Mouse (Mus musculus) kidney, postnatal 36 days (tissue): ENCODE data around the gene Abcf2.
A peak's percentile ranks its signal among the peaks of the same experiment; 100 is the strongest.

ENCODE experiments used
- DNase-seq, 2 experiments: peaks; one replicate each; pipeline ENCODE4 v3.0.0; 2021 to 2022; ENCODE audit warnings: mixed read lengths in 2 of 2

The Abcf2 gene

DNA sequence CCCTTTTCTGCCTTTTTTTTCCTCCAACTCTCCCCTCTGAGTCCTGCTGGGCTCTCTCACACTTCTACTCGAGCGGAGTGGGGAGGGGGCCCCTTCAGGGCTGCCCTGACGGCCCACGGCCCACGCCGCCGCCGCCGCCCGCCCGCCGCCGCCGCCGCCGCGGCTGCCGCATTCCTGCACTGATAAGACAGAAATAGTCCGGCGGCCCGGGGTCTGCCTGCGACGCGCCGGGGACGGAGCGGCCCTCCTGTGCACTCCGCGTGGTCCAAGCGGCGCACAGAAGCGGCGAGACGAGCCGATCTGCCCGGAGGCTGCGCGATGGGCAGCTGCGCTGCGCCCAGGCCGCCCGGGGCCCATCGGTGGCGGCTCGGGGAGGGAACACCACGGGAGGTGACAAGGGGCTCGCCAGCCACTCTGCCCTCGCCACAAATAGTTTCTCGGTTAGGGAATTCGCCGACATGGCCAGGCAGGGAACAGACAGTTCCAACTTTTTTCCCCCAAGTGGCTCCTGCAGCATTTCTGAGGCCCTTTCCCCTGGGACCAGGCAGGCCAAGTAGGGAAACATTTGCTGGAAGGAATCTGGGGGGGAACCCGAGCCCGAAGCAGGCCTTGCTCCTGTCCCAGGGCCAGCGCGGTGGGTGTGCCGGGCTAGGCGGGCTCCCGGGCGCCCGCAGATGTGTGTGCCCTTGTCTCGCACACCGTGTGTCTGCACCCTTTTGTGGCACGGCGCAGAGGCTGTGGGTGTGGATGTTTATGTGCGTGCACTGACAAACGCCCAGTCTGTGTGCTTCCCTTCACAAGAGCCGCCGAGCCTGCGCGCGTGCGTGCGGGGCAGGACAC lies 24.9 kb upstream of the Abcf2 start:
- DNase-seq, result peak; percentile 77 to 87

DNA sequence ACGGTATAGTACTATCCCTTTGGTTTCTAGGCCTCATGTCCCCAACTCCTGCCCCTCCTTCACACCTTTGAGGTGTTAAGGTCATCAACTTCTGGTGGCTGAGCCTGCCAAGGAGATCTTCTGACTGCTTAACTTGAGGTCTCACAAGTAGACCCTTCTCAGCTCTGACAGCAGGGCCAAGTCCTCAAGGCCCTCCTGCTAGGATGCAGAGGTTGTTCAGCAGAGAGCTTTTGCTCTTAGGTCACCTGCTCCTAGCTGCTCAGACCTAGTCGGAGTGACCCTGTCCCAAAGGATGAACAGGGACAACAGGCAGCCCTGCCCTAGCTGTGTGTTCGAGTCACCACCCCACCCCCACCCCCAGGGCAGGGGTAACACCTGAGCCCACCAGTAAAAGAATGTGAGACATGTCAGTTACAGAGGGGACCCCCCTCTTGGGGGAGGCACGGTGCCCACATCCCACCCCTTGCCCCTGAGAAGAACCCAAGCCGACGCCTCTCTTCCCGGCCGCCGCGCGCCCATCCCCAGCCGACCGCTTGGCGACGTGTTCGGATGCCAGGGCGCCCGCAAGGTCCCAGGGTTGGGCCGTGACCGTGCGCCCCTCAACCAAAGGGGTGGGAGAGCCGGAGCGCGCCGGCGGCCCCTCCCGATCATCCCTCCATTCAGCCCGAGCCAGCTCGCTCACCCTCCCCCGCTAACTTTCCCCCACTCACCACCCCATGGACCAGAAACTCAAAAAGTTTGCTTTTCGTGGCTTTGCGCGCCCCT lies 24.0 kb upstream of the Abcf2 start:
- no peak for DNase-seq

DNA sequence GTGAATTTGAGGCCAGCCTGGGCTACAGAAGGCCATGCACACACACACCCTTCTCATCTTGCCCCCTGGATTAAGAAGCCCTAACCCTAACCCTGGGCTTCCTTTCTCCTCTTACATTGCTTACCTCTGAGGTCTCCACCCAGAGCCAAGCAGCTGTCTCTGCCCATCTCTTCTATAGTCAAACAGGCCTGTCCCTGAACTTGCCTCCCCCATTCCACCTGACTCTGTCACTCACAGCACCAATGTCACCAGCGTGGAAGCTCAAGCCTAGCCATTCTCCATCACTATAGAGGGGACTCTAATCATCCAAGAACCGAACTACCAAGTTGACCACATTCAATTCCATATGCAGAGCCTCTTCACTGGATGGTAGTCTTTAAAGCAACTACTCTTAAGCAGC lies 23.0 kb upstream of the Abcf2 start:
- no peak for DNase-seq

DNA sequence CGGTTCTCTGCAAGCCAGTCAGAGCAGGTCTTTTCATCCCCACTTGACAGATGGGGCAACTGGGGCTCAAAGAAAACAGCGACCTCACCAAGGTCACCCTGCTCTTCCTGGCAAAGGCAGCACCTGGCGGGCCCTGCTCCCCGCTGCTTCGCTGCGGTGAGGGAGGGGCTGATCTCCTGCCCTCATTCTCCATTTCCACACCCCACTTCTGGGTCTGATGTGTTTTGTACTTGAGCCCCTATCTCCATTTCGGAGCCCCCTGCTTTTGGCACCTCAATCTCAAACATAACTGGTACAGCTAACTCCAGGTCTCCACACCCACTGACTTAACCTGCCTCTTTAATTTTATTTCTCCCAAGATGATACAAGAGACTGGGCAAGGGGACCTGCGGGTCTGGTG lies 21.9 kb upstream of the Abcf2 start:
- no peak for DNase-seq

DNA sequence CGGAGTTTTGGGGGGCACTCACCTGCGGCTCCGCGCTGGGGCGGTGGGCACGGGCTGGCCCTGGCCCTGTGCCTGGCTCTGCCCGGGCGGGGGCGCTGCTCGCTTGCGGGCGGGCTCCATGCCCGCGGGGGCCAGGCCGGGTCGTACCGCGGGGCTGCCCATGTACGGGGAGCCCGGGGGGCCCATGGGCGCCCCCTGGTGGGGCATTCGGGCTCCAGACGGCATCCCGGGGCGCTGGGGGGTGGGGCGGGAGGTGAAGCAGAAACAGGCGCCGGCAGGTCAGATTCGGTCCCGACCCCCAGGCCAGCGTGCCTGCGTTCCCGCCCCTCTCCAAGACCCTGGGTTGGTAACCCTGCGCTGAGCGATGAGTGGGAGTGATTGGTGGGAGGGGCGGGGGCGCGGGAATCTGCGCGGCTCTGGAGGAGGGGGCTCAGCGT lies 21.3 kb upstream of the Abcf2 start:
- peak; percentile 44 to 84 for DNase-seq

DNA sequence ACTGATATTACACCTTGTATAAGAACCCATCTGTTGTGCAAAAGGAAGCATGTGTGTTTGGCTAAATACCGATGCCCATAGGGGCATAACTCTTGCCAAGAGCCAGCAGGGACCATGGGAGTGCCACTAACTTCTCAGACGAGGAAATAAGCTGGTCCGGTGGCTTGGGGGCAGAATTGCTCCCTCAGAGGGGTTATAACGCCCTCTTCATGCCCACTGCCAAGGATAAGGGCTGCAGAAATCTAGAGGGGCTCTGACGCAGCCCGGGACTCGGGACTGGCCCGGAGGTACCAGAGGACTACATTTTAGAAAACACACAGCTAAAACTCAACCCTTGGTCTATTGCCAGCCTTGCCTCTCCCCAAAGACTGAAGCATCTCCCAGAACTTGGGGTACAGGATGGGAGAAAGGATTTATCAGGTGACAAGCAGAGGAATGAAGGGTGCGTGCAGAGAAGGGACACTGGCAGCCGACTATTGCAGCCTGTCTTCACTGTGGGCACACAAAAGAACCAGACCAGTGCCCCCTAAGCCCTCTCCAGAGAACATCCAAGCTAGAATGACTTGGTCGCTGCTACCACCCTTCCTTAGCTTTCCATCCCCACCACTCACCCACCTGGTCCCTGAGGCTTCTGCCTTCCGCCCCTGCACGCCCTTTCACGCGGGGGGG lies 20.8 kb upstream of the Abcf2 start:
- no peak for DNase-seq

DNA sequence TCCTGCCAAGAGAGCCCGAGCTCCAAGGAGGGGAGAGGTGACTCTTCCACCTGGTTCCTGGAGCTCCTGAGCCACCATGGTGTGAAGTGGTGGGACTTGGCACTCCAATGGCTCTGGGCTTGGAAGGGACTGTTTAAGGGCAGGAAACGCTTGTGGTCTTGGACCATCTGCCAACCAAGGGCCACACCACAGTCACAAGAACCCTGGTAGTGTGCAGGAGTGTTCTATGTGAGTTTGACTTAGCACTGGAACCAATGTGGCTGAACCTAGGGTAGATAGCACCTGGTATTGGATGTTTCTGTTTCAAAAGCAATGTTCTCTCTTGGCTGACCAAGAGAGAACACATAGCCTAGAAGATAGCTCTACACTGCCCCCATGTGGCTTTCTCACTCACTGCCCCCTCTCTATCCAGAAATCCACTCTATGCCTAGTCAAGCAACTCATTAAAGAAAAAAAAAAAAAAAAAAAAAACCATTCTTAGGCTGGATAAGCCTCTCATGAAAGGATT lies 20.0 kb upstream of the Abcf2 start:
- DNase-seq, result peak; percentile 84 to 89

DNA sequence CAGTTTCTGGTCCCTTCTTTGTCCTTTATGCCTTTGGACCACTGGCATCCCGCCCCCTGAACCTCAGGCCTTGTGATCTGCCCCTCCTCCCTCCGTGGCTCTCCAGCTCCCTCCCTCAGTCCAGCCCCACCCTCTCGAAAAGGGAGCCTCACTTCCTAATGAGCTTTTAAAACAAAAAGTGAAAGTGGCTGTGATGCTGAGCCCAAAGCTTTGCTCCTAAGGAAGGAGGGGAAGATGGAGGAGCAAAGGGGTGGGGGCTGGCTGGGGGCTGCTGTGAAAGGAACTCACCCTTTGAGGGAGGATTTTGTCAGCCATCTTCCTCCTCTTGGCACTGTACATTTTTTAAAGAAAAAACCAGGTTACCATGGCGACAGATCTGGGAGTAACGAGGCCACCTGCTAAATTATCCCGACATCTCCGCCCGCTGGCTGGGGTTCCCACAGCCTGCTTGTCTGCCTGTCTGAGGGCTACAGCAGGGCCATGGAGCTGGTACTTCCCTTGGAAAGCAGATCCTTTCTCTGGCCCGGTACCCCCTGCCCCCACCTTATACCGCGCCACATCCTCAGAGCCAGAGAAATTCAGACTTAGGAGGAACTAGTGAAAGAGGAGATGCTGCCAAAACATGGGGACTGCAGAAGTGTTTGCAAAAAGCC lies 19.4 kb upstream of the Abcf2 start:
- peak; percentile 45 to 48 for DNase-seq

DNA sequence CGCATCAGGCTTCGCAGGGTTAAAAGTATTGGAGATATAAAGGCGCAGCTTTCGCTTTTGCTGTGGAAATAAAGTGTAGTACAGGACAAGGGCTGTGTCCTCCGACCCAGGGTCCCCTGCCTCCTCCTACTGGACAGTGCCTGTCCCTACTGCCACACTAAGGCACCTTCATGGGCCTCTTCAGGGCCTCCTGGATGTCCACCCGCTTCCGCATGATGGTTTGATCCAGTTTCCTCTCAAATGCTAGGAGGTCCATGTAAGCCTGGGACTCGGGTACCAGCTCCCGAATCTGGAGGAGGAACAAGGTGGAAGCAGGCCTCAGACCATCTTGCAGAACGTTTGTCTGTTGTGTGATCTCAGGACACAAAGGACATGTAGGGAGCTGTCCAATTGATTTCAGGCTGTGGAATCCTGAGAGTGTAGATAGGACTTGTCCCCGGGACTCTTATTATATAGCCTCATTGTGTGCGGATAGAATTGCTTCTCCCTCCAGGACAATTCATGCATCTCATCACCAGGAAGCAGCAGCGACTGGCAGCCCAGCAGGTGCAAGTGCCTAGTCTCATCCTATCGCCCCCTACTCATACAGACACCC lies 18.6 kb upstream of the Abcf2 start:
- DNase-seq, result no peak

- DNase-seq, result no peak
Measured at GRCm38 (mm10) chr5:24595261-24595660, 18.0 kb upstream of the Abcf2 start.

- no peak for DNase-seq
Measured at GRCm38 (mm10) chr5:24594346-24594745, 17.1 kb upstream of the Abcf2 start.

- no peak for DNase-seq
Measured at GRCm38 (mm10) chr5:24593928-24594327, 16.7 kb upstream of the Abcf2 start.

DNA sequence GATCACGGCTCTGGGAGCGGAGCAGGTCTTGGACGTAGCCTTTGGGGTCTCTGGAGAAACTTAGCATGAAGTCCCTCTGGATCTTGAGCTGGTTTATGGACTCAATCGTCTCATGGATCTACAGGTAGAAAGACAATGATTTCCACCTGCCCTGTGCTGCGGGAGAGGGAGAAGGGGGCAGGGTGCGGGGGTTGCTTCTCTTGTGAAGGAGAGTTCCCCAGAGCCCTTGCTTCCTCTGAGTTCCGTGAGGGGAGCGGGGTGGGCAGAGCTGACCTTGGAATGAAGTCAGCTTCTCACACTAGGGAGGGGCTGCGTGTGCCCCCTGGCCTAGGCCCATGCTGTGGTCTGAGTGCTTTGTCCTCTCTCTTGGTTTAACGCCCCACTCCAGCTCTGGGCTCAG lies 16.0 kb upstream of the Abcf2 start:
- no peak for DNase-seq

- DNase-seq, result peak in 1 of 2 experiments; percentile 41
Measured at GRCm38 (mm10) chr5:24592471-24593160, 15.3 kb upstream of the Abcf2 start.

DNA sequence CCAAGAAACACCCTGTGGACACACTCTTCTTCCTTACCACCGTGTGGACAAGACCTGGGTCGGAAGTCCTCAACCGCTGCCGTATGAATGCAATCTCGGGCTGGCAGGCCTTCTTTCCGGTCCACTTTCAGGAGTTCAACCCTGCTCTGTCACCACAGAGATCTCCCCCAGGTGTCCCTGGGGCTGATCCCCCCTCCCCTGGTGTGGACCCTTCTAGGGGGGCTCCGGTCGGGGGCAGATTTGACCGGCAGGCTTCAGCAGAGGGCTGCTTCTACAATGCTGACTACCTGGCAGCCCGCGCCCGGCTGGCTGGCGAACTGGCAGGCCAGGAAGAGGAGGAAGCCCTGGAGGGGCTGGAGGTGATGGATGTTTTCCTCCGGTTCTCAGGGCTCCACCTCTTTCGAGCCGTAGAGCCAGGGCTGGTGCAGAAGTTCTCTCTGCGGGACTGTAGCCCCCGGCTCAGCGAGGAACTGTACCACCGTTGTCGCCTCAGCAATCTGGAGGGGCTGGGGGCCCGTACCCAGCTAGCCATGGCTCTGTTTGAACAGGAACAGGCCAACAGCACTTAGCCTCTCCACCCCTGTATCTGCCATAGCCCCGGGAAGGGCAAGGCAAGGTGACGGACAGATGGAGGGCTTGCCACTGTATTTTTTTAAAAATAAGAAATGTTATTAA lies 14.7 kb upstream of the Abcf2 start:
- DNase-seq, result peak; percentile 44 to 63

DNA sequence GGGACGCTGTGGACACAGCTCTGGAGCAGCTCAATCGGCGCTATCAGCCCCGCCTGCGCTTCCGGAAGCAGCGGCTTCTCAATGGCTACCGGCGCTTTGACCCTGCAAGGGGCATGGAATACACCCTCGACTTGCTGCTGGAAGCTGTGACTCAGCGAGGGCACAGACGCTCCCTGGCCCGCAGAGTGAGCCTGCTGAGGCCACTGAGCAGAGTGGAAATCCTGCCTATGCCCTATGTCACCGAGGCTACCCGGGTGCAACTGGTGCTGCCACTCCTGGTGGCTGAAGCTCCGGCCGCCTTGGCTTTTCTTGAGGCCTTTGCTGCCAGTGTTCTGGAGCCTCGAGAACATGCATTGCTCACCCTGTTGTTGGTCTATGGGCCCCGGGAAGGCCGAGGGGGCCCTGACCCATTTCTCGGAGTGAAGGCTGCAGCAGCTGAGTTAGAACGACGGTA lies 14.0 kb upstream of the Abcf2 start:
- peak in 1 of 2 experiments; percentile 66 for DNase-seq

GRCm38 (mm10) chr5:24589511-24590500 lies 12.5 kb upstream of the Abcf2 start:
- no peak for DNase-seq

GRCm38 (mm10) chr5:24587200-24587577 lies 9.9 kb upstream of the Abcf2 start:
- DNase-seq, result no peak

- peak; percentile 88 to 91 for DNase-seq
Measured at GRCm38 (mm10) chr5:24586547-24587199, 9.4 kb upstream of the Abcf2 start, which contains the start of gene Chpf2. Gene Chpf2 (plus strand): TSS chr5:24586741.
